In the genomic region with DNA sequence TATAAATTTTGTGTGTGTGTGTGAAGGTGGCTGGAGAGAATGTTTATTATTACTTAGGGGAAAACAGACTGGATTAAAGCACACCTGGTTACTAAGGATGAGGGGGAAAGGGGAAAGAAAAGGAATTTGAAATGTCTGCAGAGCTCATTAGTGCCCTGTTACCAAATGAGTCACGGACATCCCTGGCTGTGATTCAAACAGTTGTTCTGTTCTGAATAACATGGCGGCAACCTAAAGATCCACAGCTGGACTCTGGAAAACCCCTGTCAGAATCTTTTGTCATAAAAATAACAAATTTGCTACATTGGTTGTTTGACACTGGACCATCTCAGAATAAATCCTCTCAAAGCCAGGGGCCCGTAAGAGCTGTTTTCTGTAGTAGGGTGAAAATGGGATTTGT, we compare ENCODE assay signal across 25 mouse cellular contexts.
"Had no signal": no experiment of that assay in that cellular context is flagged by ENCODE, and none has a peak within 500 bp of the region (broad histone marks: within the 10 kb centered on the region; RNA-seq: fewer than 3 reads in every experiment).

No protein-coding gene starts in this region.

- H3K36me3 ChIP-seq: heart, embryonic 10.5 days; heart, embryonic 12.5 days; hindbrain, embryonic 10.5 days; hindbrain, embryonic 12.5 days; intestine, embryonic 15.5 days; limb, embryonic 12.5 days; liver, embryonic 13.5 days; liver, embryonic 15.5 days had no signal

- H3K4me3 ChIP-seq: gastrocnemius, adult 2 months; heart, embryonic 10.5 days; heart, embryonic 12.5 days; hindbrain, embryonic 10.5 days; hindbrain, embryonic 12.5 days; intestine, embryonic 15.5 days; layer of hippocampus, adult 2 months; left cerebral cortex, adult 2 months; limb, embryonic 12.5 days; liver, embryonic 13.5 days; liver, embryonic 15.5 days had no signal

- H3K27ac ChIP-seq: gastrocnemius, adult 2 months; heart, embryonic 10.5 days; hindbrain, embryonic 10.5 days; hindbrain, embryonic 12.5 days; hindbrain, embryonic 14.5 days; intestine, embryonic 15.5 days; layer of hippocampus, adult 2 months; left cerebral cortex, adult 2 months; limb, embryonic 12.5 days; liver, embryonic 13.5 days; liver, embryonic 15.5 days had no signal

- H3K4me1 ChIP-seq: heart, embryonic 10.5 days; hindbrain, embryonic 10.5 days; hindbrain, embryonic 12.5 days; intestine, embryonic 15.5 days; limb, embryonic 12.5 days; liver, embryonic 13.5 days; liver, embryonic 15.5 days had no signal

- H3K9me3 ChIP-seq: heart, embryonic 10.5 days; heart, embryonic 12.5 days; hindbrain, embryonic 10.5 days; hindbrain, embryonic 12.5 days; intestine, embryonic 15.5 days; limb, embryonic 12.5 days; liver, embryonic 13.5 days; liver, embryonic 15.5 days had no signal

- DNase-seq: gastrocnemius, adult 2 months; gastrocnemius, postnatal 10 days; gastrocnemius, postnatal 25 days; heart, adult 18-20 months; heart, postnatal 10 days; heart, postnatal 4 days; kidney, adult 18-20 months; kidney, adult 8-10 months; kidney, postnatal 10 days; kidney, postnatal 25 days; kidney, postnatal 4 days; left cerebral cortex, postnatal 4 days; liver; liver, embryonic 13.5 days; liver, postnatal 0 days had no signal

- H3K27me3 ChIP-seq: heart, embryonic 12.5 days; hindbrain, embryonic 12.5 days; intestine, embryonic 15.5 days; limb, embryonic 12.5 days; liver, embryonic 13.5 days; liver, embryonic 15.5 days had no signal
